Mouse (Mus musculus) spleen, adult 2 months (tissue): Measurements from ENCODE around the gene Ephb3. TPM values are rescaled to one million over a fixed set of nuclear protein-coding genes. Genes with fewer than 3 reads are reported as not detected.

Experiments used
- DNase-seq, 2 experiments: peaks; one replicate each; pipeline versions ENCODE4 v3.0.0 to v3.0.0-alpha.2; 2012 to 2021; ENCODE audit warnings: low spot score in 2 of 2, low read depth in 1 of 2
- H3K27ac ChIP-seq: fragments of 200-500 bp; 2 replicates; pipeline ENCODE4 v1.5.1; 2012; ENCODE audit warnings: low read length, inconsistent platforms; ENCODE audit not compliant: insufficient read depth
- H3K27me3 ChIP-seq: fragments of 200-500 bp; 2 replicates; pipeline ENCODE4 v1.6.1; 2012; ENCODE audit warnings: mild to moderate bottlenecking, moderate library complexity, low read length, inconsistent platforms; ENCODE audit not compliant: control insufficient read depth, insufficient read depth
- H3K36me3 ChIP-seq: fragments of 200-500 bp; 2 replicates; pipeline ENCODE4 v1.6.1; 2012; ENCODE audit warnings: mild to moderate bottlenecking, low read length, inconsistent platforms; ENCODE audit not compliant: control insufficient read depth, insufficient read depth
- H3K4me1 ChIP-seq: fragments of 200-500 bp; 2 replicates; pipeline ENCODE4 v1.6.1; 2011; ENCODE audit warnings: inconsistent platforms; ENCODE audit not compliant: control insufficient read depth, insufficient read depth, insufficient read length
- H3K4me3 ChIP-seq: fragments of 200-500 bp; 2 replicates; pipeline ENCODE4 v1.5.1; 2011; ENCODE audit warnings: mild to moderate bottlenecking, inconsistent platforms; ENCODE audit not compliant: insufficient read depth, insufficient read length; ENCODE audit errors: extremely low read depth
- CTCF ChIP-seq: fragments of 200-500 bp; IDR thresholded peaks from 2 replicates; pipeline ENCODE4 v1.5.1; 2011; ENCODE audit warnings: mild to moderate bottlenecking, inconsistent platforms; ENCODE audit not compliant: insufficient read depth, insufficient read length, insufficient replicate concordance; ENCODE audit errors: extremely low read depth
- POLR2A ChIP-seq: fragments of 200-500 bp; IDR thresholded peaks from 2 replicates; pipeline ENCODE4 v1.6.1; 2011; ENCODE audit warnings: low read depth, low read length, inconsistent platforms
- WGBS: fragments of 180-500 bp; shearing (Covaris S2); methylation state at CpG from one replicate; pipeline ENCODE4 v1.1.7; 2018; 5-methylcytosine and 5-hydroxymethylcytosine counted together
- polyA plus RNA-seq: library from polyadenylated mRNA; depleted of rRNA; stranded (reverse); fragments of >200 nt; gene quantifications from 2 replicates; pipeline ENCODE4 v1.2.3, GENCODE M21; 2012; rRNA removed

The Ephb3 gene
- polyA plus RNA-seq, 1 experiment: 2.3 TPM

- no peak for DNase-seq
- no peaks in the 10 kb centered on the region for H3K36me3 ChIP-seq
- H3K4me3 ChIP-seq: no peak overlapping the region
- no peaks in the 10 kb centered on the region for H3K27me3 ChIP-seq
- H3K4me1 ChIP-seq: no peaks in the 10 kb centered on the region
- TF ChIP-seq CTCF (no peak), POLR2A (no peak)
- H3K27ac ChIP-seq: no peak overlapping the region
- WGBS: 82% methylated on average over 11 of the region's 11 CpGs
These were observed 51.2 kb downstream of the Ephb3 start for GRCm38 (mm10) chr16:21255574-21256304.

DNA sequence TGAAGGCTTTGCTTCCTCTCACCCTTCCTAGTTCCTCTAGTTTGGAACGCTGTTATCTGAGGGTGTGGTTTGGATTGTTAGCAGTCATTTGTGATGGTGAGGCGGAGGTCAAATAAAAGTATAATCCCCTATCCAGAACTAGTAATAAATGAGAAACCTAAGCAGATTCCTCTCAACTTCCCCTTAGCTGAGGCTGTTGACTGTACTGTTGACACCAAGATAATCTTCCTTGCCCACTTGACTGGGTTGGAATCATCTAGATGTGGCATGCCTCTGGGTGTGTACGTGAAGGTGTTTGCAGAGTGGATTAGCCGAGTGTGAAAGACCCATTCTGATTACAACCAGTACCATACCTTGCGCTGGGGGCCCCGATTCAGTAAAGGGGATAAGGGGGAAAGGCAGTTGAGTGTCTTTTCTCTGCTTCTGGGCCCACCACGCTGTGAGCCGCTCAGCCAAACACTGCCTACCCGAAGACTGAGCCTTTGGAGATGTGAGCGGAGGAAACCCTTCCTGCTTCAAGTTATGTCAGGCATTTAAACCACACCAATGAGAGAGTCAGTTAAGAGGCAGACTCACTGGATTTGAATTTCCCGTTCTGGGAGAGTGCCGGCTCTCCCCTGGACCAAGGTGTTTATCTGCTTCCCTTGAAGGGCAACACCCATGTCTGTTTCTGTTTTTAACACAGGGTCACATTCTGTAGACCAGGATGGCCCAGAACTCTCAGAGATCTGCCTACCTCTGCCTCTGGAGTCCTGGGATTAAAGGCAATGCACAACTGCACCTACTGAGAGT lies 52.2 kb downstream of the Ephb3 start:
- H3K36me3 ChIP-seq: no peaks in the 10 kb centered on the region
- DNase-seq: no peak
- H3K27ac ChIP-seq: no peak overlapping the region
- no peaks in the 10 kb centered on the region for H3K27me3 ChIP-seq
- WGBS: 89% methylated on average over 12 of the region's 12 CpGs
- H3K4me3 ChIP-seq: no peak overlapping the region
- no peaks in the 10 kb centered on the region for H3K4me1 ChIP-seq
- TF ChIP-seq POLR2A (no peak), CTCF (no peak)

- no peak for TF ChIP-seq CTCF
- TF ChIP-seq POLR2A: no peak
- Histone ChIP-seq H3K4me3 (no peak overlapping the region), H3K4me1 (no peaks in the 10 kb centered on the region), H3K36me3 (no peaks in the 10 kb centered on the region), H3K27me3 (no peaks in the 10 kb centered on the region), H3K27ac (no peak overlapping the region)
- WGBS: 90% methylated on average over 7 of the region's 7 CpGs
- DNase-seq: no peak
These were observed 60.9 kb downstream of the Ephb3 start for GRCm38 (mm10) chr16:21265417-21265816.

- no peaks in the 10 kb centered on the region for H3K36me3 ChIP-seq
- TF ChIP-seq CTCF (no peak), POLR2A (no peak)
- H3K4me1 ChIP-seq: no peaks in the 10 kb centered on the region
- H3K27ac ChIP-seq: no peak overlapping the region
- WGBS: 84% methylated on average over 8 of the region's 8 CpGs
- no peak overlapping the region for H3K4me3 ChIP-seq
- H3K27me3 ChIP-seq: no peaks in the 10 kb centered on the region
- no peak for DNase-seq
These were observed 65.2 kb downstream of the Ephb3 start for GRCm38 (mm10) chr16:21269775-21270174.

DNA sequence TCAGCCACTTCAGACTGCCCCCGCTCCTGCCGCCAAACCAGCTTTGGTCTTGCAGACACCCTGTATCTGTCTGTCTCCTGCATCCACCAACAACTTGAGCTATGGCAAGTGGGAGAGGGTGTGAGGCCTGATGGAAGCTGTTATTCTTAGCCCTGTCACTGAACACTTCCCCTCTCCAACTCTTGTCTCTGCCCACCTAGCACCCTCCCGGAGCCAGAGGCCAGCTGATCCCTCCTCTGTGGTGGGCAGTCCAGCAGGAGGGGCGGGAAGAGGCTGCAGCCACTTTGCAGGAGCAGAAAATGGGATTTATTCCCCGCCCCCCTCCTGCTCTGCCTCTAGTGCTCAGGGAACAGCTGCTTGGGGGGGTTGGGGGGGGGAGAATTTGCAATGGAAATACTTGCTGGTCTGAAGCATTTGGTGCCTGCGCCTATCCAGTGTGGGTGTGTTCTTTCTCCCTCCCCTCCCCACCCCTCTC lies 67.3 kb downstream of the Ephb3 start:
- Histone ChIP-seq H3K27me3 (no peaks in the 10 kb centered on the region), H3K27ac (no peak overlapping the region), H3K4me1 (no peaks in the 10 kb centered on the region), H3K36me3 (no peaks in the 10 kb centered on the region), H3K4me3 (no peak overlapping the region)
- WGBS: 69% methylated on average over 6 of the region's 6 CpGs
- no peak for TF ChIP-seq CTCF
- no peak for TF ChIP-seq POLR2A
- DNase-seq: no peak

GRCm38 (mm10) chr16:21272748-21273147 lies 68.2 kb downstream of the Ephb3 start:
- H3K36me3 ChIP-seq: no peaks in the 10 kb centered on the region
- H3K4me3 ChIP-seq: no peak overlapping the region
- no peaks in the 10 kb centered on the region for H3K27me3 ChIP-seq
- no peaks in the 10 kb centered on the region for H3K4me1 ChIP-seq
- WGBS: 52% methylated on average over 4 of the region's 4 CpGs
- H3K27ac ChIP-seq: no peak overlapping the region
- TF ChIP-seq CTCF (no peak), POLR2A (no peak)
- DNase-seq: no peak

Other genes with a start within 250 kb of the Ephb3 start
- gene Teddm3, start 50.8 kb upstream of the Ephb3 start, polyA plus RNA-seq: 0.20 and 0.25 TPM in 2 replicates
- gene Vps8, start 218.4 kb downstream of the Ephb3 start, polyA plus RNA-seq: 8.2 and 13.1 TPM in 2 replicates